Mouse (Mus musculus) lung, embryonic 15.5 days (tissue): ENCODE measurements around the gene Retreg1. TPM values are rescaled to one million over a fixed set of nuclear protein-coding genes. Genes with fewer than 3 reads are reported as not detected.
"Not testable (repeated sequence)": the region's sequence is repeated elsewhere in the genome, so short reads cannot be mapped to it uniquely, and the experiment has no call there.

Source experiments
- ATAC-seq: fragments of 200-750 bp; cut with Nextera tagmentation; 2 replicates; pipeline ENCODE4 v1.8.0; 2017; ENCODE audit warnings: moderate number of reproducible peaks, borderline replicate concordance; ENCODE audit not compliant: low FRiP score, low TSS enrichment; ENCODE audit errors: extremely low read depth
- H3K27ac ChIP-seq: fragments of 300-500 bp; sonication (generic); 2 replicates; pipeline ENCODE4 v1.5.1; 2015; ENCODE audit warnings: moderate library complexity, mild to moderate bottlenecking, inconsistent platforms
- H3K27me3 ChIP-seq: fragments of 300-500 bp; sonication (generic); 2 replicates; pipeline ENCODE4 v1.6.1; 2015; ENCODE audit warnings: inconsistent platforms
- H3K36me3 ChIP-seq: fragments of 300-500 bp; sonication (generic); 2 replicates; pipeline ENCODE4 v1.6.1; 2015; ENCODE audit warnings: inconsistent platforms
- H3K4me1 ChIP-seq: fragments of 300-500 bp; sonication (generic); 2 replicates; pipeline ENCODE4 v1.6.1; 2015; ENCODE audit warnings: inconsistent platforms
- H3K4me2 ChIP-seq: fragments of 300-500 bp; sonication (generic); 2 replicates; pipeline ENCODE4 v1.6.1; 2015; ENCODE audit warnings: inconsistent platforms, mild to moderate bottlenecking, moderate library complexity
- H3K4me3 ChIP-seq: fragments of 300-500 bp; sonication (generic); 2 replicates; pipeline ENCODE4 v1.5.1; 2015; ENCODE audit warnings: mild to moderate bottlenecking, inconsistent platforms
- H3K9ac ChIP-seq: fragments of 300-500 bp; sonication (generic); 2 replicates; pipeline ENCODE4 v1.6.1; 2015; ENCODE audit warnings: inconsistent platforms
- H3K9me3 ChIP-seq: fragments of 300-500 bp; sonication (generic); 2 replicates; pipeline ENCODE4 v1.6.1; 2016; ENCODE audit warnings: inconsistent platforms
- WGBS: fragments of 180-500 bp; shearing (Covaris S2); methylation state at CpG from one replicate; pipeline ENCODE4 v1.1.7; 2015; 5-methylcytosine and 5-hydroxymethylcytosine counted together
- microRNA-seq: library from miRNA; unstranded; fragments of <30 nt; microRNA quantifications from one replicate; pipeline ENCODE4, GENCODE M21; 2016
- polyA plus RNA-seq: library from polyadenylated mRNA; unstranded; fragments of >200 nt; fragmentation: Nextera tagmentation; extraction: Ambion mirVana; gene quantifications from 2 replicates; pipeline ENCODE4 v1.2.1, GENCODE M21; 2015

Retreg1 gene
- polyA plus RNA-seq, 1 experiment from 2014 or later: 8.0 TPM

DNA sequence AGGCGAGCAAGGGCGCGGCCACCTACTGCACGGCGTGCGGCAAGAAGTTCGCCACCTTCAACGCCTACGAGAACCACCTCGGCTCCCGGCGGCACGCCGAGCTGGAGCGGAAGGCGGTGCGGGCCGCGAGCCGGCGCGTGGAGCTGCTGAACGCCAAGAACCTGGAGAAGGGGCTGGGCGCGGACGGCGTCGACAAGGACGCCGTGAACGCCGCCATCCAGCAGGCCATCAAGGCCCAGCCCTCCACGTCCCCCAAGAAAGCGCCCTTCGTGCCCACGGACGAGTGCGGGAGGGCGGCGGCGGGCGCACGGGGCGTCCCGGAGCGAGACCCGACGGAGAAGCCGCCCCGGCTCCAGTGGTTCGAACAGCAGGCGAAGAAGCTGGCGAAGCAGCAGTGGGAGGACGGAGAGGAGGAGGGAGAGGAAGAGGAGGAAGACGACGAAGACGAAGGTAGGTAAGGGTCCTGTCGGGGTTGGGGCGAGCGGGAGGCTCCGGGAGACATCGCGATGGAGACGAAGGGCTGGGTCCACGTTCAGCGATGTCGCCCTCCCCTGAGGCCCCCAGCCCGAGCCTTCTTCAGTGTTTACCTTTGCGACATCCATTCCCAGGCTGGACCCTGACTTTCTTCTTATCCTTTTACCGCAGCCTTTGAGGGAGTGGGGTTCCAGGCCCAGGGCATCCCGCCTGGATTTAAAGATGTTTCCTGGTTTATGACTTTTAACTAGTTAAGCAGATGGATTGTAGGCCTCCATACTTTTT, 141.9 kb downstream of the Retreg1 start:
- peak overlapping the region; percentile 97 for H3K4me3 ChIP-seq
- peak; percentile 17; the same call in 1 of the 2 replicates for ATAC-seq
- WGBS: 1% methylated on average over 58 of the region's 71 CpGs
- H3K27me3 ChIP-seq: no peaks in the 10 kb centered on the region
- peak overlapping the region; percentile 90 for H3K27ac ChIP-seq
- H3K9me3 ChIP-seq: no peaks in the 10 kb centered on the region
- peaks cover 15% of the 10 kb centered on the region for H3K4me1 ChIP-seq
- peak overlapping the region; percentile 91 for H3K9ac ChIP-seq
- H3K4me2 ChIP-seq: peak overlapping the region; percentile 82
- H3K36me3 ChIP-seq: peaks cover 15% of the 10 kb centered on the region

DNA sequence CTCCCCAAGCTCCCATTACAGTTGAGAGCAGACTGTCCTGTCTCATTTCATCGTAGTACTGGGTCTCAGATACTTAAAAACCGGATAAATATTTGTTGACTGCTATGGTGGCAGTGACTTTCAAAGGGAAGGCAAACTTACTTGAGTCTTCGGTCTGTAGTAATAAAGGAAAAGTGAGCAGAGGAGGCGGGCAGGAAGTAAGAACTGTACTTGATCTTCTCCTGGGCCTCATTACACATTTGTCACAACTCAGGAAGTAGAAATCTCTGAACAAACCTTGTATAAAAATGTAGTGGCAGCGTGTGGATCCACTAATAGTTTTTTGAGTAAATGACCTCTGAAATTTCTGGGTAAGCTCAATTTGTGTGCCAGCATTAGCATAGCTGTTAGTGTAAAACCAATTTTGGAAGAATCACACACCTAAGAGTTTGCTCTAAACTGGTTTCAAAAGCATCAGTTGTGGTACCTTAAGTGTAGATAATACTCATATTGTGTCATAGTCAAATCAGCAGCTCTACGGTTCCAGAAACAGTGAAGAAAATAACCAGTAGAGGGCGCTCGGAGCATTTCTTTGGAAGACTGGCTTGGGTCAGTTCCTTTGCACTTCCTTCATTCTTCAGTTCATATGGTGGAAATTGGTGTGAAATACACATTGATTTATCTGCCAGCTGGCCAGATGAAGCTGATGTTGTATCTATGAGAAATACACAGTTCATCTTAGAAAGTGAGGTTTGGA, 150.2 kb downstream of the Retreg1 start:
- Histone ChIP-seq H3K36me3 (peaks cover 59% of the 10 kb centered on the region), H3K4me1 (no peaks in the 10 kb centered on the region), H3K27ac (no peak overlapping the region), H3K9ac (no peak overlapping the region), H3K27me3 (no peaks in the 10 kb centered on the region), H3K9me3 (no peaks in the 10 kb centered on the region), H3K4me2 (no peak overlapping the region), H3K4me3 (no peak overlapping the region)
- 53% methylated on average over 8 of the region's 8 CpGs for WGBS
- ATAC-seq: no peak

DNA sequence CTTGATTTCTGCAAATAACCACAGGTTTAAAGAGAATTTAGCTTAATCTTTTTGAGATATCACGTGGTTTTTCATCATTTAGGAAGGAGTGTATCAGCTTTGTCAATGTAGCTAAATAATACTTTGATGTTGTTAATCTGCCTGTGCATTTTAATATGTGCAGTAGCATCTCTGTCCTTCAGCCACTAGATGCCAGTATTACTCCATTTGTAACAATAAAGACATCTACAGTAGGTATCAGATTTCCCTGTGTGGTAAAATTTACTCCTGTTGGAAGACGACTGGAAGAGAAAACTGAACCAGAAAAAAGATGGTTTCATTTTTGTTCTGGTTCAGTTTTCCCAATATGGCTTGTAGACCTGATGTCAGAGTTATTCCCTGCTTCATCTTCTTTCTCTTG, 152.5 kb downstream of the Retreg1 start:
- Histone ChIP-seq H3K9me3 (no peaks in the 10 kb centered on the region), H3K9ac (no peak overlapping the region), H3K4me2 (no peak overlapping the region), H3K4me3 (no peak overlapping the region), H3K36me3 (peaks cover 48% of the 10 kb centered on the region), H3K4me1 (no peaks in the 10 kb centered on the region), H3K27ac (no peak overlapping the region), H3K27me3 (no peaks in the 10 kb centered on the region)
- no peak for ATAC-seq
- WGBS: 48% methylated on average over 2 of the region's 2 CpGs

DNA sequence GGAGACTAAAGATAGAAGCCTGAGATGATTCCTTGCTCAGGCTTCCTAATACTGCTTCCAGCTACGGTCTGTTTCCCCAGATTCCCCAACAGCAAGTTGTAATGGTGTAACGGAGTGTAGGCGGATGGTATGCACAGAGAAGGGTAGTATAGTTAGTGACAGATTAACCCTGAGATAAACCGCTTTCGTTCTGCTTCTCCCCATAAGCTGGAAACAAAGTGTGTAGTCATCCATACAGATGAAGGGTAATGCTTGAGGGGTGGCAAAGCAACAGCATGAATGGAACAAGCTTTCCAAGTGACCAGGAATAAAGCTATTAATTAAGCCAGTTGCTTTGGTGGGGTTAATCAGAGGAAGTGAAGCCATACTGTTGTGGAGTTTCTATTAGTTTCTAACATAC, 156.6 kb downstream of the Retreg1 start:
- ATAC-seq: not testable (repeated sequence)
- WGBS: 77% methylated on average over 5 of the region's 5 CpGs

DNA sequence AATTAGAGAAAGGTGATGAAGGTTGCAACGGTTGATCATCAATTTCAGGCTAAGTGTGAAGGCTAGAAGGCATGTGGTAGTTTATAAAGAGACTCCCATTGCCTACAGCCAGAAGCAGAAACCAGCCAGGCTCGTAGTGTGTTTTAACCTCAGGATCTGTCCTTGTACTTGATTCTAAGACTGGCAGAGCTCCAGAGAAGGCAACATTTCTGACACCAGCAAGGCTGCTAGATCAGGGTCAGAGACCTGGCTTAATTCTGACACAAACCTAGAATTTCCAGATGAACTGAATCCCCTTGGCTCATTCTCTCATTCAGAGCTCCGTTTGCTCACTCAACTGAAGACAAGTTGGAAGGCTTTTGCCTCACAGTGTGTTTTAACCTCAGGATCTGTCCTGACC, 165.6 kb downstream of the Retreg1 start:
- 71% methylated on average over 3 of the region's 3 CpGs for WGBS
- no peak for ATAC-seq
- Histone ChIP-seq H3K4me3 (no peak overlapping the region), H3K27ac (no peak overlapping the region), H3K27me3 (no peaks in the 10 kb centered on the region), H3K9me3 (no peaks in the 10 kb centered on the region), H3K4me1 (no peaks in the 10 kb centered on the region), H3K4me2 (no peak overlapping the region), H3K9ac (no peak overlapping the region), H3K36me3 (no peaks in the 10 kb centered on the region)

More for the DNA sequence above, 156.6 kb downstream of the Retreg1 start:
- peaks cover 22% of the 10 kb centered on the region for H3K36me3 ChIP-seq
- not testable (repeated sequence) for H3K4me2 ChIP-seq, H3K27me3 ChIP-seq, H3K4me3 ChIP-seq, H3K9me3 ChIP-seq, H3K9ac ChIP-seq, H3K27ac ChIP-seq, H3K4me1 ChIP-seq

DNA sequence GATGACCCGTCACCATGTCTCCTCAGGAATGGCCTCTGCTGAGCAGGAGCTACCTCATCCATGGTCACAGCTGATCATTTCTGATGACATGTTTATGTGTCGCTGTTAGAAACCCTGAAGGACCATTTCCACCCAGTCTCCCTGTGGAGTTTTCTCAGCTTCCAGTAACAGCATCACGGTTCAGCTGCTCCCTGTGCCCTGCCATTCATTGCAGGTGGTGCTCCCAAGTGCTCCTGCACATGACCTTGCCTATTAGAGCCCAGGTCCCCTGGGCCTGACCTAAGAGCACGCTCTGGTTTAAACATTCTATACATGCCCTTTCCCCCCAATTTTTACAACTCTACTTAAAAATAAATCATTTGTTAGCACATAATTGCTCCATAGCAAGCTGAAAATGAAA, 169.9 kb downstream of the Retreg1 start:
- no peaks in the 10 kb centered on the region for H3K36me3 ChIP-seq
- ATAC-seq: no peak
- no peaks in the 10 kb centered on the region for H3K27me3 ChIP-seq
- H3K4me1 ChIP-seq: no peaks in the 10 kb centered on the region
- H3K27ac ChIP-seq: no peak overlapping the region
- 49% methylated on average over 4 of the region's 4 CpGs for WGBS
- H3K4me2 ChIP-seq: no peak overlapping the region
- H3K9ac ChIP-seq: no peak overlapping the region
- no peaks in the 10 kb centered on the region for H3K9me3 ChIP-seq
- H3K4me3 ChIP-seq: no peak overlapping the region

DNA sequence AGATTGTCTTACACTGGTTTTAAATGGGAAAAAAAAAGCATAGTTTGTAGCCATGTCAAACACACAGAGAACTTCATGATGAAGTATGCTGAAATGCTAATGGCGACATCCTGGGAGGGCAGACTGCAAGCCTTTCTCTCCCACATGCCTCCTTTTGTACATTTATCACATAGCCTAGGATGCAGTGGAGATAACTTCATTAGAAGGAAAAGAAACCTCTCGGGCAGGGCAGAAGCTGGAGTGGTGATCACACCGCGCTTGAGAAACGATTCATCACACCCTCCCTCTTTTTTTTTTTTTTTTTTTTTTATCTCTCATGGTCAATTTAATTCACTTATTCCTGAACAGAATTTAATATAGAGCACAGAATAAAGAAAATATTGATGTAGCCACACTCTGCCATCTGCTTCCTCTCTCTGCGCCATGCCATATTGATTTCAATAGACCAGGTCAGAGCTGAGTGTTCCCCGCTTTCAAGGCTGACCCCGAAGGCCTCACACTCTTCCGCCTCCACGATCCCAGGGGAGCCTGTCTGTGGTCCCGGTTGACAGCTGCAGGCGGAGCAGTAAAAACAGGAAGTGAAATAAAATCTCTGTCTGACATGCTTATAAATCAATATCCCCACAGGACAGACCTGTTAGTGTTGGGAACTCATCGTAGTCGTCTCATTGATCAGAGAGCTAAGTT, 173.1 kb downstream of the Retreg1 start:
- no peak overlapping the region for H3K4me3 ChIP-seq
- no peak overlapping the region for H3K9ac ChIP-seq
- no peaks in the 10 kb centered on the region for H3K36me3 ChIP-seq
- no peaks in the 10 kb centered on the region for H3K4me1 ChIP-seq
- H3K4me2 ChIP-seq: no peak overlapping the region
- H3K9me3 ChIP-seq: no peaks in the 10 kb centered on the region
- H3K27me3 ChIP-seq: no peaks in the 10 kb centered on the region
- 39% methylated on average over 14 of the region's 14 CpGs for WGBS
- H3K27ac ChIP-seq: no peak overlapping the region
- no peak for ATAC-seq

DNA sequence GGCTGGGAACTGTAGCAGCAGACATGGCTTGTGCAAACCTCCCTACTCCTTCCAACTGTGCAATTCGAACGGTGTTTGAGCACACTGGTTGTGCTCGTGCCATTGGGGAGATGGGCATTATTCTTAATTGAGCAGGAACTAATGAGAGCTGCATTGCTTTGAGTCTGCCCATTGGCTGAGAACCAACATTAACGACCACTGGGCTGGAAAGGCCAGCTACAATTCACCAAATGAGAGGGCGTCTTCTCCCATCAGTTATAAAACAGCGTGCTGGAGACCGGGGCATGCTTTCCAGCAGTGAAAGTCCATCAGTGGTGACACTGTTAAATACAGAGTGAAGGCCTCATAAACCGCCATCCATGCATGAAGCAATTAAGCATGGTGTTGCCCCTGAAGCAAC, 178.7 kb downstream of the Retreg1 start:
- Histone ChIP-seq H3K4me1 (no peaks in the 10 kb centered on the region), H3K9me3 (no peaks in the 10 kb centered on the region), H3K9ac (no peak overlapping the region), H3K27me3 (no peaks in the 10 kb centered on the region), H3K4me3 (no peak overlapping the region), H3K4me2 (no peak overlapping the region), H3K27ac (no peak overlapping the region), H3K36me3 (no peaks in the 10 kb centered on the region)
- ATAC-seq: no peak
- WGBS: 80% methylated on average over 8 of the region's 8 CpGs

DNA sequence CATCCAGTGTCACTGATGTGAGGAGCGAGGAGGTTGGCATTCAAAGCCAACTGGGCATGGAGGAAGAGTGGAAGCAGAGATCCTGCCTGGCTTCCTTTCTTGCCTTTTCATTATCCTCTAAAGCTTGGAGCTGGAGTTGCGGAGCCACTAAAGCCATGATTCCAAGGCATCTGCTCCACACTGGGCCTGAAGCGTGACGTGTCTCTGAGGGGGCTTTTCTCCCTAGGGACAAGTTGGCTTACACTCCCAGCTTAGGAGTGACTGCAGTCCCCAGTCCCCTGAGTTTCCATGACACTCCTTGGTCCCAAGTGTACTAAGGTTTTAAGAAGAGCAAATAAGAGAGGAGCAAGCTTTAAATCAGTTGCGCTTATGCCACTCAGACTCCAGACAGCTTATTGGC, 179.7 kb downstream of the Retreg1 start:
- H3K27me3 ChIP-seq: no peaks in the 10 kb centered on the region
- H3K4me3 ChIP-seq: no peak overlapping the region
- no peak overlapping the region for H3K27ac ChIP-seq
- WGBS: 84% methylated on average over 5 of the region's 5 CpGs
- H3K4me1 ChIP-seq: no peaks in the 10 kb centered on the region
- no peak for ATAC-seq
- H3K4me2 ChIP-seq: no peak overlapping the region
- no peaks in the 10 kb centered on the region for H3K9me3 ChIP-seq
- H3K9ac ChIP-seq: no peak overlapping the region
- no peaks in the 10 kb centered on the region for H3K36me3 ChIP-seq

Small RNAs within 50 kb of the gene (microRNA-seq; reads per million reads assigned to microRNA genes)
- not detected for gene Mir7212

Other genes starting within 250 kb of the Retreg1 start
- gene Myo10, start 220.7 kb upstream of the Retreg1 start, polyA plus RNA-seq: 37.1 and 38.0 TPM in 2 replicates
- 25.8 and 30.0 TPM in 2 replicates for gene Zfp622, start 141.2 kb downstream of the Retreg1 start, polyA plus RNA-seq